Mouse (Mus musculus) liver, embryonic 14.5 days (tissue): ENCODE measurements at regions not wholly inside any gene's neighbourhood (a gene's known extent, or its start where the extent isn't known, plus 50 kb on each side); places are given as distances from the start of the nearest gene placed in this dataset.

ENCODE experiments used
- ATAC-seq: fragments of 200-750 bp; cut with Nextera tagmentation; 2 replicates; pipeline ENCODE4 v1.8.0; 2017; ENCODE audit warnings: moderate number of reproducible peaks, mild to moderate bottlenecking, moderate library complexity; ENCODE audit not compliant: insufficient read depth
- DNase-seq, 3 experiments: peaks; one replicate each; pipeline ENCODE4 v3.0.0-alpha.2; 2012 to 2013; ENCODE audit warnings: low read depth in 3 of 3, low spot score in 3 of 3
- H3K27ac ChIP-seq: fragments of 300-500 bp; sonication (generic); 2 replicates; pipeline ENCODE4 v1.5.1; 2014; ENCODE audit warnings: moderate library complexity, mild to moderate bottlenecking, control low read depth, inconsistent platforms
- H3K27me3 ChIP-seq: fragments of 300-500 bp; sonication (generic); 2 replicates; pipeline ENCODE4 v1.6.1; 2014; ENCODE audit warnings: mild to moderate bottlenecking, low read length, moderate library complexity; ENCODE audit not compliant: control insufficient read depth, insufficient read depth
- H3K36me3 ChIP-seq: fragments of 300-500 bp; sonication (generic); replicated peaks from 2 replicates; pipeline ENCODE4 v1.6.1; 2014; ENCODE audit warnings: low read depth; ENCODE audit not compliant: control insufficient read depth, insufficient read depth
- H3K4me1 ChIP-seq, 2 experiments: fragments of 200-500 bp in 1 of 2; fragments of 300-500 bp in 1 of 2; sonication (generic) in 1 of 2; replicated peaks; 2 replicates each; pipeline ENCODE4 v1.6.1; 2012 to 2014; ENCODE audit warnings: antibody characterized with exemption in 1 of 2, inconsistent platforms in 1 of 2, low read length in 1 of 2; ENCODE audit not compliant: control insufficient read depth in 2 of 2, insufficient read depth in 2 of 2
- H3K4me2 ChIP-seq: fragments of 300-500 bp; sonication (generic); 2 replicates; pipeline ENCODE4 v1.6.1; 2014; ENCODE audit warnings: low read depth, mild to moderate bottlenecking, control low read depth, moderate library complexity
- H3K4me3 ChIP-seq, 2 experiments: fragments of 200-500 bp in 1 of 2; fragments of 300-500 bp in 1 of 2; sonication (generic) in 1 of 2; 2 replicates each; pipeline ENCODE4 v1.5.1; 2012 to 2014; ENCODE audit warnings: low read depth in 2 of 2, low read length in 2 of 2, mild to moderate bottlenecking in 2 of 2, control low read depth in 1 of 2, inconsistent platforms in 1 of 2, moderate library complexity in 1 of 2; ENCODE audit not compliant: insufficient read depth in 1 of 2
- H3K9ac ChIP-seq: fragments of 300-500 bp; sonication (generic); replicated peaks from 2 replicates; pipeline ENCODE4 v1.6.1; 2014; ENCODE audit warnings: mild to moderate bottlenecking, control low read depth, moderate library complexity
- H3K9me3 ChIP-seq: fragments of 300-500 bp; sonication (generic); 2 replicates; pipeline ENCODE4 v1.6.1; 2016; ENCODE audit warnings: low read length, mixed read lengths; ENCODE audit not compliant: control insufficient read depth
- CTCF ChIP-seq: IDR thresholded peaks from 2 replicates; pipeline ENCODE4 v1.5.1; 2016; ENCODE audit warnings: antibody characterized with exemption, low read depth, control low read depth
- EP300 ChIP-seq: IDR thresholded peaks from 2 replicates; pipeline ENCODE4 v1.6.1; 2016; ENCODE audit warnings: antibody characterized with exemption, low read depth
- WGBS: fragments of 180-500 bp; shearing (Covaris S2); extraction: QIAGEN DNeasy Blood & Tissue Kit; methylation state at CpG from one replicate; pipeline ENCODE4 v1.1.7; 2014; ENCODE audit not compliant: insufficient replicate concordance; 5-methylcytosine and 5-hydroxymethylcytosine counted together

- Histone ChIP-seq H3K9ac (no peak overlapping the region), H3K4me3 (no peak overlapping the region), H3K9me3 (no peaks in the 10 kb centered on the region), H3K27me3 (no peaks in the 10 kb centered on the region), H3K36me3 (no peaks in the 10 kb centered on the region), H3K4me1 (no peaks in the 10 kb centered on the region), H3K27ac (no peak overlapping the region), H3K4me2 (no peak overlapping the region)
- ATAC-seq (no peak), DNase-seq (no peak)
- TF ChIP-seq CTCF (no peak), EP300 (no peak)
Measured at GRCm38 (mm10) chr12:118648673-118649072, 197.5 kb upstream of the Sp8 start.

GRCm38 (mm10) chr12:118647270-118648042 lies 198.7 kb upstream of the Sp8 start:
- no peak overlapping the region for H3K4me2 ChIP-seq
- H3K36me3 ChIP-seq: no peaks in the 10 kb centered on the region
- H3K27ac ChIP-seq: no peak overlapping the region
- no peaks in the 10 kb centered on the region for H3K9me3 ChIP-seq
- no peaks in the 10 kb centered on the region for H3K4me1 ChIP-seq
- H3K27me3 ChIP-seq: no peaks in the 10 kb centered on the region
- H3K4me3 ChIP-seq: no peak overlapping the region
- no peak for ATAC-seq
- no peak for DNase-seq
- H3K9ac ChIP-seq: no peak overlapping the region
- no peak for TF ChIP-seq CTCF
- no peak for TF ChIP-seq EP300
- 60% methylated on average over 12 of the region's 12 CpGs for WGBS

GRCm38 (mm10) chr12:118640925-118641324 lies 205.2 kb upstream of the Sp8 start:
- Histone ChIP-seq H3K4me1 (no peaks in the 10 kb centered on the region), H3K4me2 (no peak overlapping the region), H3K9me3 (no peaks in the 10 kb centered on the region), H3K4me3 (no peak overlapping the region), H3K27ac (no peak overlapping the region), H3K27me3 (no peaks in the 10 kb centered on the region), H3K9ac (no peak overlapping the region), H3K36me3 (no peaks in the 10 kb centered on the region)
- ATAC-seq (no peak), DNase-seq (peak in 1 of 3 experiments; percentile 1)
- WGBS: 35% methylated on average over 3 of the region's 3 CpGs
- TF ChIP-seq EP300 (no peak), CTCF (no peak)

GRCm38 (mm10) chr12:118637214-118637613 lies 208.9 kb upstream of the Sp8 start:
- Histone ChIP-seq H3K27ac (no peak overlapping the region), H3K36me3 (no peaks in the 10 kb centered on the region), H3K9ac (no peak overlapping the region), H3K4me3 (no peak overlapping the region), H3K4me1 (no peaks in the 10 kb centered on the region), H3K27me3 (no peaks in the 10 kb centered on the region), H3K4me2 (no peak overlapping the region), H3K9me3 (no peaks in the 10 kb centered on the region)
- WGBS: 31% methylated on average over 4 of the region's 4 CpGs
- ATAC-seq: no peak
- DNase-seq: no peak
- TF ChIP-seq EP300 (no peak), CTCF (no peak)

GRCm38 (mm10) chr12:118635456-118635855 lies 210.7 kb upstream of the Sp8 start:
- WGBS: 30% methylated on average over 1 of the region's 1 CpGs
- H3K27ac ChIP-seq: no peak overlapping the region
- no peaks in the 10 kb centered on the region for H3K4me1 ChIP-seq
- H3K4me2 ChIP-seq: no peak overlapping the region
- no peak overlapping the region for H3K9ac ChIP-seq
- TF ChIP-seq EP300 (no peak), CTCF (no peak)
- H3K36me3 ChIP-seq: no peaks in the 10 kb centered on the region
- no peak for DNase-seq
- no peak overlapping the region for H3K4me3 ChIP-seq
- H3K27me3 ChIP-seq: no peaks in the 10 kb centered on the region
- no peaks in the 10 kb centered on the region for H3K9me3 ChIP-seq
- no peak for ATAC-seq
